Mouse (Mus musculus): ENCODE results near the gene Ctsa. TPM values are rescaled to one million over a fixed set of nuclear protein-coding genes. Genes with fewer than 3 reads are reported as not detected.

Gene Ctsa
- 100 to 1,000 TPM; 141 to 211 TPM for total RNA-seq (2023)

DNA sequence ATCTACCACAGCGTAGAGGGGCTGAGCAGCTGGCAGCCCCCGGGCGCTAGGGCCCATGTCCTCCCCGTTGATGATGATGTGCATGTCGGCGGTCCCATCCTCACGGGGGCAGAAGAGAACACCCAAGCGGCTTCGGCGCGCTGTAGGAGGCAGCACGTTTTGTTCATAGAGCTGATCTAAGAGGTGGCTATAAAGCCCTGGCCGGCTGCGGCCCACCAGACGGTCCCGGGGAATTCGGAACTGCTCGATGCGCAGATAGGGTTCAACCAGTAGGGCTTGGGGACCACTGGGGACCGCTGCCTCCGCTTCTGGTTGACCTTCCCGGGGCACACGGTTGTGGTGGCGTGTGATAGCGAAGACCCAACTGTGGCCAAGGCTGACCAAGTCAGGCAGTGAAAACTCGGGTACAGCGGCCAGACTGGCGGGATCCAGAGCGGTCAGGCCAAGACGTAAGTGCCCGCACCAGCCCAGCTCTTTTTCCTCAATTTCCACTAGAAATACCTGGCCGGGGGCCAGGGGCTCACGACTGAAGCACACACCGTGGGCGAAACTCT is at the start of gene Ctsa:
TSS of gene Ctsa (plus strand) at position 126 of the 554 bp plus-strand sequence.

DNA sequence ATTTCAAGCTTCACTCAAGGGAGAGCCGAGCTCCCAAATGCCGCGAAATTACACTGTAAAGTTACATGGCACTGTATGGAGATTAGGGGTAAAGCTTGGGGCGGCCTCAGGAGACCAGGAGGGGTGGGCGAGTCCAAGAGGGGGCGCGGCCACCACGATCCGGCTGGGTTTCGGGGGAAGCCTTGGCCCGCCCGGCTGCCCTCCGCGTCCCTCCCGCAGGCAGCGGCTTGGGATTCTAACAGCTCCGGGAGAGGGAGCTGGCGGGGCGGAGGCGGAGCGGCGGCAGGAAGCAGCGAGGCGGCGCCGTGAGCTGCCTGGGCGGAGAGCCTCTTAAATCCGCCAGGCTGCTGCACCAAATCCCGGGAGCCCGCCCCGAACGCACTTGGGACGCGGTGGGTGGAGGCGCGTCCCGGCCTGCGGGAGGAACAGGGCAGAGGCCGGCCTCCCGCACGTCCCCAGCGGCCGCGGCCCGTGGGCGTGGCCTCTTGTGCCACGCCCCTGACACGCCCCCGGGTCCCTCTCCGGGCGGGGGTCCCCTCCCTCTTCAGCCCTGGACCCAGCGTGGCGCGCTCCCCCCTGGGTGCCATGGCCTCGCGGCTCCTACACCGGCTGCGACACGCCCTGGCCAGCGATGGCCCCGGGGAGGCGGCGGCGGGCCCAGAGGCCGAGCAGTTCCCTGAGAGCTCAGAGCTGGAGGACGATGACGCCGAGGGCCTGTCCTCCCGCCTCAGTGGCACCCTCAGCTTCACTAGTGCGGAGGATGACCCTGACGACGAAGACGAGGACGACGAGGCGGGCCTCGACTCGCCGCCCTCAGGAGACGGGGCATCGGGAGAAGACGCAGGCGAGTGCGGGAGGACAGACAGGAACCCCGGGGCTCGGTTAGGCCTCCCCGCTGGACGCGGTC is 46.9 kb upstream of the Ctsa start, which contains the start of gene Snx21:
TSS of gene Snx21 (plus strand) at position 343 of the 907 bp plus-strand sequence.

DNA sequence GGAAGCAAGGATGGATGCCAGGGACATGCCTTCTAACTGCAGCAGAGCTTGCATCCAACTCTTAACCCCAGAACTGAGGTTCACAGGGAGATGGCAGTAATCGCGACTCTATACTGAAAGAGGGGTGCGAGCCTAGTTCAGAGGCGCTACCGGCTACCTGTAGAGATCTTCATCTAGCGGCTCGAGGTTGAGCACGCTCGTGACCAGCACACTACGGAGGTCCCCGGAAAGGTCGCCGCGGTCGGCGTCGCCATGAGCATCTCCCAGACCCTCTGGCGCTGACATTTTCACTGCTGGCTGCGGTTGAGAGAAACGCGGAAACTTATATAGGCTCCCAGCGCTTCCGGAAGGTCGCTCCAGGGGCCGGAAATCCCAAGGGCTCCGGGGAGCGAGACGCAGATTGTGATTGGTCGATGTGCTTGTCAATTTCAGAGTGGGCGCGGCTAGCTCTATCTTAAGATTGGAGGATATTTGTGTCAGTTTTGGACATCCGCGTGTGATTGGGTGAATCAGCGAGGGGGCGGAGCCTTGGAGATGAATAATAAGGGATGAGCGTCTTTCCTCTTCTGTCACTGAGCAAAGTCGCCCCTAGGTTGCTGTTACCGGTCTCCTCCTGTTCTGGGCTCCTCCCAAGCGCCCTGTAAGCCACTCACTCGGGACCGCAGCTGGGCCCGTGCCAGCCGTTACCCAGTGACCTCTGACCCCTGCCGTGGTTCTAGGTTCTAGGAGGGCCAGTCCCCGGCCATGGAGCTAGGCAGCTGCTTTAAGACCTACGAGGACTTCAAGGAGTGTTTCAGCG is 27.9 kb upstream of the Ctsa start, which contains the start of the genes Acot8 and Zswim3:
TSS of gene Acot8 (minus strand) at position 350 of the 799 bp plus-strand sequence.
TSS of gene Zswim3 (plus strand) at position 566 of the 799 bp plus-strand sequence.

DNA sequence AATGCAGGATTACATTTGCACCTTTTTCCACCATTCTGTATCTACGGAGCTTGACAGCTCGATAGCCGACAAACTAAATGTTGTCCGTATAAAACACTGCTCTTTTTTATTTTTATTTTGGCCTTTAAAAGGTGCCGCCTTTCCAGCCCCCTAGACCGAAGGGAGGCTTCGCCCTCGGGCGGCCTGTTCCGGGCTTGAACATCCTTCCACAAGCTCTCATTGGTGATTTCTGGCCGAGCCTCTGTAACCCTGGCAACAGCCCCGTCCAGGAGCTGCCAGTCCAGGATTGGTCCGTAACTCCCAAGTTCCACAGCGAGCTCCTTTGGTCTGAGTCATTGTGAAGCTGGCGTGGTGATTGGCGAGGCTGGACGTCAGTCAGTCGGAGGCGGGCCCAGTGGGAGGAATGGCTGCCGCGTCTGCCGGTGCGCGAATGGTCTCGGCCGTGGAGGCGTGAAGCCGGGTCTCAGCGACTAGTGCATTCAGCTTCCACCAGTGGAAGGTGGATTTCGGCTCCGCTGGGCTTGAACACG is 10.0 kb upstream of the Ctsa start, which contains the start of gene Zswim1:
TSS of gene Zswim1 (plus strand) at position 51 of the 530 bp plus-strand sequence.

DNA sequence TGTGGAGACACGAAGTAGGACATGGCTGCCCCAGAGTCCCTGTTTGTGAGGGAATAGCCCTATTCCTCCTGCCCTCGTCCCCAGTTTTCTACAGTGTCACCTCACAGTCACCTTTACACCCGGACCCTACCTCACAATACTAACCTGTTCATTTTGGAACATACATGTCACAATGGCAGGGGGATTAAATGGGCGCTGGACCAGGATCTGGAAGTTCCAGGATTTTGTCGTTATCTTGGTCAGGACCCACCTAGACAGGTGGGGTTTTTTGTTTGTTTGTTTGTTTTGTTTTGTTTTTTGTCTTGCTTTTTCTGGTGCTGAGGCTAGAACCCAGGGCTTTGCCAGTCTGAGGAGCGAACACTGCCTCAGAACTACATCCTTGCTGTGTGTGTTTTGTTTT is 4.2 kb upstream of the Ctsa start, which contains the start of gene Spata25:
TSS of gene Spata25 (minus strand) at position 101 of the 400 bp plus-strand sequence.

DNA sequence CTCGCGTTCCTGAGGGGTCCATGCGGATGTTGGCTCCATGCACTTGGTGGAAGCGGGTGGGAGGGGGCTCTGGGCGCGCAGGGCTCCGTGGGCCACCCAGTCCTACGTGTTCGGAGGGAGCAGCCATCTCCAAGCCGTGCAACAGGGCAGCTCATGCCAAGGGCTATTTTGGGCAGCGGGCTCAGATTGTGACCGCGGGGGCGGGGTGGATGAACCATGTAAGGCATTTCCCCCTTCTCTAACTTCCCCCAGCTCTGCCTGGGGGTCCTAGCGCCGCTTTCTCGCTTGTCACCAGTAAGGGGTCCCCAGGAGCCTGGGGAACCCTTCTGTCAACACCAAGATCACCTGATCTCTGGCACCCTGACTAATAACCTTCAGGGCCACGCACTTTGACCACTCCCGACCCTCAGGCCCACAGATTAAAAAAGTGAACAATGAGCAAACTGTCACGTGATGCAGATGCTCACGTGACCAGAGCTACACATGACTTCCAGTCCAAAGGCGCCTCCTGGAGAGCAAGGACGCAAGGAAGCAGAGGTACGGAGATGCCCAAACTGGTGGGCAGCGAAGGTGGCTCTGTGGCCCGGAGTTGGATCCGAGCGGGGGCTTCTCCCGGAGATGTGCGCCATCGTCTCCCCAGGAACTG is 764 bp downstream of the Ctsa start, which contains the start of gene Neurl2:
TSS of gene Neurl2 (minus strand) at position 143 of the 646 bp plus-strand sequence.

DNA sequence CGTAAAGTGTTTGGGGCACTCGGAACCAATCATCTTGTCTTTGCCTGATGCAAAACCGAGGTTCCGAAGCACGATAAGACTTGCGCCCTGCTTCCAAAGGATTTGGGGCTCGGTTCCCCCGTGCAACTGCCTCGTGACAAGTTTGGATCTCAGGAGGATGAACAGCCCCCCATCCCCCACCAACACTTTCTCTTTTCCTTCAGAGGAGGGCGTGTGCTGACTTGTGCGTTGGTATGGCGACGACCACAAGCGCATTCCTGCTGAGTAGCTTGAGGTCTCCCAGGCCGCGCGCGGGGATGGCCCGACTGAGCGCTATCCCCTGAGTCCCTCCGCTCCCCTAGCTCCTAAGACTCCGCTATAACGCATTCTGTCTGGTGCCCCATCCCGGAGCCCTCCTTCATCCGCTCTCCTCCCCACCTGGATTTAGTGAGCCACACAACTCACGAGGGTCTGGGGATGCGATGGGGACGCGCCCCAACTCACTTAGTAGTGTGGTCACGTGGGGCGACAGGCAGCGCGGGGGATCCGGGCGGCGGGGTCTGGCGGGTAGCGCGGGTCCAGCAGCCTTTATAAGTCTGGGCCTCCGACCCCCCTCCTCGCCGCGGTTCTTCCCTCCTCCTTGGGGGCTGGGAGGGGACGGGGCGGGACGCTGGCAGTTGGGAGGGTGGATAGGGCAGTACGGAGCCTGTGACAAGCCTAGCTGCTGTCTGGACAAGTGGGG is 24.6 kb downstream of the Ctsa start, which contains the start of gene Pltp:
TSS of gene Pltp (minus strand) at position 611 of the 721 bp plus-strand sequence.

DNA sequence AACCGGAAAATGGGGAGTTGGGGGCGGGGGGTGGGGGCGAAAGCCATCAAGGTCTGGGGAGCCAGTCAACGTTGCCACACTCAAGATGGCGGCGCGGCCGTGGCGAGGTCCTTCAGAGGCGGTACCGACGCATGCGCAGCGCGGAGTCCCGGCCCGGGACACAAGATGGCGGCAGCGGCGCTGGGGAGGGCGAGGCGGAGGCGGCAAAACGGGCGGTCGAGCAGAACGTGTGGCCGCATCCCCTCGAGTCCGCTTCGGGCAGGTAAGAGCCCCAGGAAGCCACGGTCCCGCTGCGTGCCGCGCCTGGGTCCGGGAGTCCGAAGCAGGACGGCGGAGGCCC is 46.5 kb downstream of the Ctsa start, which contains the start of gene Pcif1:
TSS of gene Pcif1 (plus strand) at position 77 of the 340 bp plus-strand sequence.

Other genes starting within 250 kb of the Ctsa start
- gene Wfdc6a, start 247.4 kb upstream of the Ctsa start, total RNA-seq (2023): not detected
- not detected for gene Eppin, start 239.3 kb upstream of the Ctsa start, total RNA-seq (2023)
- gene Wfdc6b, start 219.4 kb upstream of the Ctsa start, total RNA-seq (2023): not detected
- not detected for gene Wfdc8, start 219.2 kb upstream of the Ctsa start, total RNA-seq (2023)
- not detected for gene Wfdc16, start 194.1 kb upstream of the Ctsa start, total RNA-seq (2023)
- gene Wfdc10, start 176.8 kb upstream of the Ctsa start, total RNA-seq (2023): 10 to 100 TPM in 1 of 2 experiments, 1 to 10 TPM in 1; 8.8 to 13.0 TPM
- not detected for gene Wfdc9, start 176.3 kb upstream of the Ctsa start, total RNA-seq (2023)
- gene Wfdc11, start 158.8 kb upstream of the Ctsa start, total RNA-seq (2023): not detected
- not detected for gene Wfdc13, start 147.8 kb upstream of the Ctsa start, total RNA-seq (2023)
- not detected for gene Spint4, start 134.4 kb upstream of the Ctsa start, total RNA-seq (2023)
- not detected for gene Spint5, start 117.6 kb upstream of the Ctsa start, total RNA-seq (2023)
- not detected for gene Wfdc3, start 86.9 kb upstream of the Ctsa start, total RNA-seq (2023)
- gene Dnttip1, start 86.9 kb upstream of the Ctsa start, total RNA-seq (2023): 10 to 100 TPM; 32.0 to 40.8 TPM
- gene Ube2c, start 63.0 kb upstream of the Ctsa start, total RNA-seq (2023): 100 to 1,000 TPM; 109 to 112 TPM
- gene Tnnc2, start 52.9 kb upstream of the Ctsa start, total RNA-seq (2023): not detected
- gene Snx21, start 47.0 kb upstream of the Ctsa start, total RNA-seq (2023): 1 to 10 TPM; 2.9 to 3.7 TPM
- 10 to 100 TPM; 47.9 to 53.1 TPM for gene Acot8, start 28.0 kb upstream of the Ctsa start, total RNA-seq (2023)
- gene Zswim3, start 27.8 kb upstream of the Ctsa start, total RNA-seq (2023): 1 to 10 TPM; 3.1 to 3.2 TPM
- gene Zswim1, start 10.2 kb upstream of the Ctsa start, total RNA-seq (2023): 1 to 10 TPM; 3.2 to 5.0 TPM
- not detected for gene Spata25, start 4.3 kb upstream of the Ctsa start, total RNA-seq (2023)
- gene Neurl2, start 583 bp downstream of the Ctsa start, total RNA-seq (2023): 1 to 10 TPM; 1.7 to 3.7 TPM
- gene Pltp, start 24.8 kb downstream of the Ctsa start, total RNA-seq (2023): 1 to 10 TPM; 5.4 to 5.7 TPM
- gene Pcif1, start 46.4 kb downstream of the Ctsa start, total RNA-seq (2023): 10 to 100 TPM; 55.4 to 63.3 TPM
- gene Zfp335, start 78.9 kb downstream of the Ctsa start, total RNA-seq (2023): 10 to 100 TPM; 31.0 TPM
- 1,000 to 10,000 TPM; 1,995 to 2,087 TPM for gene Mmp9, start 107.9 kb downstream of the Ctsa start, total RNA-seq (2023)
- 1 to 10 TPM; 5.8 to 7.0 TPM for gene Slc12a5, start 127.9 kb downstream of the Ctsa start, total RNA-seq (2023)
- 10 to 100 TPM; 17.1 to 22.2 TPM for gene Ncoa5, start 202.0 kb downstream of the Ctsa start, total RNA-seq (2023)
- gene Cd40, start 222.8 kb downstream of the Ctsa start, total RNA-seq (2023): 1 to 10 TPM; 5.8 to 8.5 TPM